In genomic region chr2:29751497-29751896, GRCm38 (mm10) we compare ENCODE assay signal across 8 mouse cellular contexts. TPM values are rescaled to one million over a fixed set of nuclear protein-coding genes. Genes with fewer than 3 reads are reported as not detected.
DNase-seq lines count a peak whose midpoint lies in the region; ATAC-seq and TF ChIP-seq lines count a peak whose summit lies in the region.

Gene Gm13420, minus strand, starts transcription at chr2:29751685.

- peak; percentile 39 for DNase-seq in liver
- DNase-seq in midbrain, postnatal 0 days (ENCODE audit: low spot score) = no peak
- DNase-seq in thymus, postnatal 14 days = no peak
- DNase-seq in thymus, adult 18-20 months = no peak
- DNase-seq in left cerebral cortex, adult 11 months (ENCODE audit: low spot score) = no peak

- H3K4me2 ChIP-seq in hindbrain, embryonic 15.5 days = peak within 1 kb of the TSS; percentile 20
- no peak within 1 kb of the TSS for H3K4me2 ChIP-seq in midbrain, postnatal 0 days (ENCODE audit: low read depth, low read length, poor library complexity, severe bottlenecking)

- H3K9me3 ChIP-seq in erythroblast, embryonic 14.5 days (ENCODE audit: control insufficient read depth, low read length) = peaks cover 6% of the 10 kb centered on the region
- no peaks in the 10 kb centered on the region for H3K9me3 ChIP-seq in hindbrain, embryonic 15.5 days
- no peaks in the 10 kb centered on the region for H3K9me3 ChIP-seq in midbrain, postnatal 0 days (ENCODE audit: low read length)

- no peak within 1 kb of the TSS for H3K9ac ChIP-seq in hindbrain, embryonic 15.5 days
- no peak within 1 kb of the TSS; the same call in 1 of the 2 replicates for H3K9ac ChIP-seq in midbrain, postnatal 0 days (replicated peaks; ENCODE audit: low read length, poor library complexity, severe bottlenecking)

- no peaks in the 10 kb centered on the region for H3K4me1 ChIP-seq in erythroblast, embryonic 14.5 days (ENCODE audit: control insufficient read depth)
- H3K4me1 ChIP-seq in hindbrain, embryonic 15.5 days (replicated peaks) = peaks cover 17% of the 10 kb centered on the region
- no peaks in the 10 kb centered on the region for H3K4me1 ChIP-seq in midbrain, postnatal 0 days (ENCODE audit: insufficient read depth, low read length)

- WGBS in hindbrain, embryonic 15.5 days = 3% methylated on average over 28 of the region's 28 CpGs
- 9% methylated on average over 27 of the region's 28 CpGs for WGBS in midbrain, postnatal 0 days

- H3K4me3 ChIP-seq in erythroblast, embryonic 14.5 days (replicated peaks) = peak within 1 kb of the TSS; percentile 17
- peak within 1 kb of the TSS; percentile 7; the same call in 1 of the 2 replicates for H3K4me3 ChIP-seq in hindbrain, embryonic 15.5 days
- H3K4me3 ChIP-seq in midbrain, postnatal 0 days (ENCODE audit: low read depth, low read length) = no peak within 1 kb of the TSS

- ATAC-seq in erythroblast, adult 5-6 weeks (replicated peaks; ENCODE audit: low FRiP score, poor library complexity, severe bottlenecking) = no peak
- no peak for ATAC-seq in hindbrain, embryonic 15.5 days (ENCODE audit: low FRiP score, low read depth)
- 0 out of 2 replicates have a peak, but pooled peaks have one; percentile 15 for ATAC-seq in midbrain, postnatal 0 days (ENCODE audit: low FRiP score)

- no peak within 1 kb of the TSS for H3K27ac ChIP-seq in hindbrain, embryonic 15.5 days (replicated peaks)
- no peak within 1 kb of the TSS for H3K27ac ChIP-seq in midbrain, postnatal 0 days (ENCODE audit: low read depth, low read length)

- TF ChIP-seq CTCF in midbrain, postnatal 0 days (IDR thresholded peaks at IDR 0.05) = no peak

- H3K36me3 ChIP-seq in erythroblast, embryonic 14.5 days (ENCODE audit: control insufficient read depth) = no peaks in the 10 kb centered on the region
- no peaks in the 10 kb centered on the region for H3K36me3 ChIP-seq in hindbrain, embryonic 15.5 days
- H3K36me3 ChIP-seq in midbrain, postnatal 0 days (ENCODE audit: insufficient read depth, low read length) = no peaks in the 10 kb centered on the region

- H3K27me3 ChIP-seq in erythroblast, embryonic 14.5 days (ENCODE audit: control insufficient read depth) = peaks cover 73% of the 10 kb centered on the region
- H3K27me3 ChIP-seq in hindbrain, embryonic 15.5 days = peaks cover 35% of the 10 kb centered on the region
- H3K27me3 ChIP-seq in midbrain, postnatal 0 days (ENCODE audit: insufficient read depth, low read length) = peaks cover 19% of the 10 kb centered on the region

RNA-seq across cellular contexts. Expression of gene Gm13420, which starts in this region (rescaled TPM):
- polyA plus RNA-seq in erythroblast, embryonic 14.5 days (2012) = not detected in 2 replicates
- total RNA-seq in erythroblast, adult 5-6 weeks (2015; ENCODE audit: low replicate concordance) = not detected in 2 replicates
- not detected in 2 replicates for total RNA-seq in erythroblast, adult 5-6 weeks (2017; ENCODE audit: low replicate concordance)
- polyA plus RNA-seq in hindbrain, embryonic 15.5 days (2015; fragmentation: Nextera tagmentation; extraction: Ambion mirVana) = 0.41 and 0.49 TPM in 2 replicates
- 0.60 and 1.7 TPM in 2 replicates for total RNA-seq in midbrain, postnatal 0 days (2014; rRNA removed)
- 0.21 and 0.65 TPM in 2 replicates for polyA plus RNA-seq in midbrain, postnatal 0 days (2015; fragmentation: Nextera tagmentation; extraction: Ambion mirVana)
